Mouse (Mus musculus): ENCODE measurements around the gene Gpr33.

- TF ChIP-seq MAFK (IDR thresholded peaks at IDR 0.05; ENCODE audit: insufficient read depth, low read depth, low read length) (no peak), CHD2 (IDR thresholded peaks at IDR 0.05; ENCODE audit: low read depth, low read length) (no peak), ZNF384 (IDR thresholded peaks at IDR 0.05; ENCODE audit: low read depth, low read length) (no peak), ZC3H11A (IDR thresholded peaks at IDR 0.05; ENCODE audit: borderline replicate concordance, low read depth, low read length) (no peak), HCFC1 (IDR thresholded peaks at IDR 0.05; ENCODE audit: borderline replicate concordance, insufficient read depth, low read length) (no peak)
Measured at GRCm38 (mm10) chr12:51983625-51984024, 44.2 kb downstream of the Gpr33 start.

Measured in ES-E14 (cell line).